Mouse (Mus musculus): ENCODE measurements around the gene Vmn1r151.
"Not testable (repeated sequence)": the region's sequence is repeated elsewhere in the genome, so short reads cannot be mapped to it uniquely, and the experiment has no call there.

Vmn1r151 gene

DNA sequence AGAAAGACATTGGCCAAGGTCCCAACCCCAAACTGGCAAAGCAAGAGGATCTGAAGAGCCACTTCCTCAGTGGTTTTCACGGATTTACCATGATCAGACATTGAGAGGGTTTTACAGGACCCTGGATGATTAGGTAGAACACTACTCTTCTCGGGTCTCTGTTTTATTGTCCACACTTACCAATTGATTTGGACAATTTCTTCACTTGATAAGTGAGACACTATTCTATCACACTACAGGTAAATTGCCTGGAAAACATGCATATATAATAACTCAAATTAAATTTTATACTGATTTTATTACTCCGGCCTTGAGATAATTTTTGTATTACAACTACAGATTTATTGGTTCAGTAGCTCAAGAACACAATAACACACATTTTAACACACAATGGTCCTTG, at the start of gene Vmn1r151:
Gene Vmn1r151, minus strand, starts transcription at position 101 of the 400 bp plus-strand sequence.
- DNase-seq (ENCODE audit: extremely low read depth, low read depth, low spot score), result not testable (repeated sequence)

DNA sequence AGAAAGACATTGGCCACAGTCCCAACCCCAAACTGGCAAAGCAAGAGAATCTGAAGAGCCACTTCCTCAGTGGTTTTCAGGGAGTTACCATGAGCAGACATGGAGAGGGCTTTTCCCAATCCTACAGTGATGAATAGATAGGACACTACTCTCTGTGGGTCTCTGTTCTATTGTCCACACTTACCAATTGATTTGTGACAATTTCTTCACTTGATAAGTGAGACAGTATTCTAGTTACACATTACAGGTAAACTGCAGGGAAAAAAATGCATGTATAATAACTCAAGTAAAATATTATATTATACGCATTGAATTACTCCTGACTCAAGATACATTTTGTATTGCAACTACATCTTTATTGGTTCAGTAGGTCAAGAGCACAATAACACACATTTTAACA, 35.3 kb upstream of the Vmn1r151 start, which contains the start of gene Gm8677:
Gene Gm8677, minus strand, starts transcription at position 101 of the 400 bp plus-strand sequence.
- not testable (repeated sequence) for DNase-seq (ENCODE audit: extremely low read depth, low read depth, low spot score)

DNA sequence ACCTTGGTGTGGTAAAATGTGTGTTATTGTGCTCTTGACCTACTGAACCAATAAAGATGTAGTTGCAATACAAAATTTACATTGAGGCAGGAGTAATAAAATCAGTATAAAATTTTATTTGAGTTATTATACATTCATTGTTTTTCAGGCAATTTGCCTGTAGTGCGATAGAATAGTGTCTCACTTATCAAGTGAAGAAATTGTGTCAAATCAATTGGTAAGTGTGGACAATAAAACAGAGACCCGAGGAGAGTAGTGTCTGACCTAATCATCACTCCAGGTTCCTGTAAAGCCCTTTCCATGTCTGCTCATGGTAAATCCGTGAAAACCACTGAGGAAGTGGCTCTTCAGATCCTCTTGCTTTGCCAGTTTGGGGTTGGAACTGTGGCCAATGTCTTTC, 23.2 kb upstream of the Vmn1r151 start, which contains the start of gene Vmn1r152:
Gene Vmn1r152, plus strand, starts transcription at position 301 of the 400 bp plus-strand sequence.
- not testable (repeated sequence) for DNase-seq (ENCODE audit: extremely low read depth, low read depth, low spot score)

DNA sequence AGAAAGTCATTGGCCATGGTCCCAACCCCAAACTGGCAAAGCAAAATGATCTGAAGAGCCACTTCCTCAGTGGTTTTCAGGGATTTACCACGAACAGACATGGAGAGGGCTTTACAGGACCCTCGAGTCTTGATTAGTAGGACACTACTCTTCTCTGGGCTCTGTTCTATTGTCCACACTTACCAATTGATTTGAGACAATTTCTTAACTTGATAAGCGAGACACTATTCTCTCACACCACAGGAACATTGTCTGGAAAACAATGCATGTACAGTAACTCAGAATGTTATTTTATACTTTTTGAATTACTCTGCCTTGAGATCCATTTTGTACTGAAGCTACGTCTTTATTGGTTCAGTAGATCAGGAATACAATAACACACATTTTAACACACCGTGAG, 35.5 kb downstream of the Vmn1r151 start, which contains the start of gene Gm10665:
Gene Gm10665, minus strand, starts transcription at position 101 of the 400 bp plus-strand sequence.
- DNase-seq (ENCODE audit: extremely low read depth, low read depth, low spot score), result not testable (repeated sequence)

Measured in fat pad, adult 2 months (tissue).